In genomic region chr15:80706596-80706995, GRCm38 (mm10) we compare ENCODE assay signal across 8 mouse cellular contexts. TPM values are rescaled to one million over a fixed set of nuclear protein-coding genes. Genes with fewer than 3 reads are reported as not detected.
A peak's percentile ranks its signal among the peaks of the same experiment; 100 is the strongest.
DNase-seq lines count a peak whose midpoint lies in the region; ATAC-seq and TF ChIP-seq lines count a peak whose summit lies in the region.

No protein-coding gene starts in this region.

- H3K4me2 ChIP-seq in heart, embryonic 11.5 days = peak overlapping the region; percentile 69
- peak overlapping the region; percentile 58 for H3K4me2 ChIP-seq in heart, postnatal 0 days (ENCODE audit: low read depth, low read length)
- peak overlapping the region; percentile 60 for H3K4me2 ChIP-seq in liver, embryonic 16.5 days (ENCODE audit: low read depth, low read length)

- no peak for ATAC-seq in heart, embryonic 11.5 days (replicated peaks; ENCODE audit: insufficient number of reproducible peaks, low FRiP score, low TSS enrichment)
- no peak for ATAC-seq in heart, postnatal 0 days (ENCODE audit: insufficient read depth, low read depth)
- ATAC-seq in liver, embryonic 16.5 days (ENCODE audit: low read depth) = no peak
- ATAC-seq in monocyte, adult 5-6 weeks (replicated peaks; ENCODE audit: insufficient number of reproducible peaks, low FRiP score, low TSS enrichment, poor library complexity, severe bottlenecking) = no peak

- DNase-seq in heart, postnatal 4 days = no peak
- DNase-seq in heart, postnatal 0 days (ENCODE audit: low spot score) = no peak
- DNase-seq in retina, embryonic 14.5 days (ENCODE audit: low spot score) = no peak
- DNase-seq in left cerebral cortex, adult 11 months (ENCODE audit: low spot score) = no peak

- peaks cover 12% of the 10 kb centered on the region for H3K4me1 ChIP-seq in heart, embryonic 11.5 days (ENCODE audit: control insufficient read depth, insufficient read depth, low read length)
- H3K4me1 ChIP-seq in E14TG2a.4 (replicated peaks; ENCODE audit: low read depth, low read length) = peaks cover 23% of the 10 kb centered on the region
- peaks cover 20% of the 10 kb centered on the region; the same call in 1 of the 2 replicates for H3K4me1 ChIP-seq in heart, postnatal 0 days (ENCODE audit: control insufficient read depth, insufficient read depth)
- peaks cover 22% of the 10 kb centered on the region for H3K4me1 ChIP-seq in liver, embryonic 16.5 days (ENCODE audit: control insufficient read depth, low read depth, low read length)

- H3K9me3 ChIP-seq in heart, embryonic 11.5 days (replicated peaks; ENCODE audit: control insufficient read depth, low read length) = no peaks in the 10 kb centered on the region
- H3K9me3 ChIP-seq in E14TG2a.4 (ENCODE audit: low read length) = no peaks in the 10 kb centered on the region
- no peaks in the 10 kb centered on the region for H3K9me3 ChIP-seq in heart, postnatal 0 days (replicated peaks; ENCODE audit: control insufficient read depth, low read length)
- H3K9me3 ChIP-seq in liver, embryonic 16.5 days (replicated peaks; ENCODE audit: control insufficient read depth, low read length) = no peaks in the 10 kb centered on the region

- WGBS in heart, embryonic 11.5 days (ENCODE audit: insufficient replicate concordance) = 25% methylated on average over 11 of the region's 11 CpGs
- 19% methylated on average over 11 of the region's 11 CpGs for WGBS in heart, postnatal 0 days
- 16% methylated on average over 11 of the region's 11 CpGs for WGBS in liver, embryonic 16.5 days (ENCODE audit: insufficient replicate concordance)

- no peaks in the 10 kb centered on the region for H3K36me3 ChIP-seq in heart, embryonic 11.5 days (ENCODE audit: control insufficient read depth, insufficient read depth, low read length)
- no peaks in the 10 kb centered on the region for H3K36me3 ChIP-seq in E14TG2a.4 (ENCODE audit: insufficient read depth, low read length)
- H3K36me3 ChIP-seq in heart, postnatal 0 days (replicated peaks; ENCODE audit: control insufficient read depth, insufficient read depth, low read length) = no peaks in the 10 kb centered on the region
- no peaks in the 10 kb centered on the region for H3K36me3 ChIP-seq in liver, embryonic 16.5 days (ENCODE audit: control insufficient read depth, insufficient read depth)

- no peak for TF ChIP-seq CTCF in E14TG2a.4 (conservative IDR thresholded peaks at IDR 0.05; ENCODE audit: low read length)
- TF ChIP-seq CTCF in heart, postnatal 0 days (IDR thresholded peaks at IDR 0.05; ENCODE audit: low read depth) = no peak

- peak overlapping the region; percentile 8; the same call in 1 of the 2 replicates for H3K27ac ChIP-seq in heart, embryonic 11.5 days (ENCODE audit: low read depth, low read length)
- H3K27ac ChIP-seq in heart, postnatal 0 days (ENCODE audit: low read depth) = peak overlapping the region; percentile 65
- peak overlapping the region; percentile 15 for H3K27ac ChIP-seq in liver, embryonic 16.5 days (ENCODE audit: low read length)

- H3K9ac ChIP-seq in heart, embryonic 11.5 days (ENCODE audit: low read depth, low read length) = peak overlapping the region; percentile 64; the same call in 1 of the 2 replicates
- H3K9ac ChIP-seq in heart, postnatal 0 days (replicated peaks; ENCODE audit: low read depth, low read length) = no peak overlapping the region
- H3K9ac ChIP-seq in liver, embryonic 16.5 days (ENCODE audit: low read depth, low read length) = peak overlapping the region; percentile 4

- 0 out of 2 replicates have a peak, but pooled peaks cover 2% of the 10 kb centered on the region for H3K27me3 ChIP-seq in heart, embryonic 11.5 days (ENCODE audit: control insufficient read depth, insufficient read depth, low read length)
- no peaks in the 10 kb centered on the region for H3K27me3 ChIP-seq in E14TG2a.4 (ENCODE audit: insufficient read depth, low read length)
- H3K27me3 ChIP-seq in heart, postnatal 0 days (ENCODE audit: control insufficient read depth, insufficient read depth, low read length) = no peaks in the 10 kb centered on the region
- H3K27me3 ChIP-seq in liver, embryonic 16.5 days (ENCODE audit: control insufficient read depth, insufficient read depth, low read depth, low read length) = no peaks in the 10 kb centered on the region

- no peak for TF ChIP-seq EP300 in heart, postnatal 0 days (IDR thresholded peaks at IDR 0.05; ENCODE audit: low read depth)

- peak overlapping the region; percentile 31 for H3K4me3 ChIP-seq in heart, embryonic 11.5 days (ENCODE audit: low read depth, low read length)
- H3K4me3 ChIP-seq in E14TG2a.4 (replicated peaks; ENCODE audit: low read length) = peak overlapping the region; percentile 49
- peak overlapping the region; percentile 28 for H3K4me3 ChIP-seq in heart, postnatal 0 days (ENCODE audit: low read depth, low read length)
- peak overlapping the region; percentile 40 for H3K4me3 ChIP-seq in liver, embryonic 16.5 days (ENCODE audit: low read depth, low read length)

RNA-seq across cellular contexts. Expression of gene Tnrc6b, which starts 4.5 kb away (rescaled TPM):
- polyA plus RNA-seq in heart, embryonic 11.5 days (2014; fragmentation: Nextera tagmentation; extraction: Ambion mirVana) = 16.7 and 17.9 TPM in 2 replicates
- total RNA-seq in heart, postnatal 4 days (2021) = 10 to 100 TPM; 59.5 to 60.8 TPM
- 26.4 and 33.5 TPM in 2 replicates for total RNA-seq in heart, postnatal 0 days (2014; rRNA removed; ENCODE audit: low replicate concordance)
- 15.2 and 16.1 TPM in 2 replicates for polyA plus RNA-seq in heart, postnatal 0 days (2015; fragmentation: Nextera tagmentation; extraction: Ambion mirVana)
- 19.7 and 22.1 TPM in 2 replicates for polyA plus RNA-seq in liver, embryonic 16.5 days (2015; fragmentation: Nextera tagmentation; extraction: Ambion mirVana)
- total RNA-seq in monocyte, adult 5-6 weeks (2017) = 42.3 to 110 TPM (median 48.2 TPM) in 3 replicates

RNA-seq across cellular contexts. Expression of gene Fam83f, which starts 34.9 kb away (rescaled TPM):
- 0.19 TPM in 1 of 2 replicates, not detected in the other for polyA plus RNA-seq in heart, embryonic 11.5 days (2014; fragmentation: Nextera tagmentation; extraction: Ambion mirVana)
- total RNA-seq in heart, postnatal 4 days (2021) = under 1 TPM; 0.17 to 0.23 TPM
- total RNA-seq in heart, postnatal 0 days (2014; rRNA removed; ENCODE audit: low replicate concordance) = 0.27 and 0.95 TPM in 2 replicates
- polyA plus RNA-seq in heart, postnatal 0 days (2015; fragmentation: Nextera tagmentation; extraction: Ambion mirVana) = 0.12 and 0.14 TPM in 2 replicates
- 4.5 and 6.0 TPM in 2 replicates for polyA plus RNA-seq in liver, embryonic 16.5 days (2015; fragmentation: Nextera tagmentation; extraction: Ambion mirVana)
- 0.10 to 0.57 TPM in 2 of 3 replicates, not detected in the other for total RNA-seq in monocyte, adult 5-6 weeks (2017)

Comparison
In these comparisons a context has a peak if more than half of its experiments do, and no peak if none do; other contexts are left out.
1. H3K27ac ChIP-seq: peak in every context shown above with its lines; median percentile 65 in heart, postnatal 0 days; 15 in liver, embryonic 16.5 days; 8 in heart, embryonic 11.5 days.